Mouse (Mus musculus): ENCODE measurements at regions not wholly inside any gene's neighbourhood (a gene's known extent, or its start where the extent isn't known, plus 50 kb on each side); places are given as distances from the start of the nearest gene placed in this dataset.
"Not testable (repeated sequence)": the region's sequence is repeated elsewhere in the genome, so short reads cannot be mapped to it uniquely, and the experiment has no call there.

- TF ChIP-seq POLR2A (IDR thresholded peaks at IDR 0.05; ENCODE audit: low read depth, low read length); CTCF (IDR thresholded peaks at IDR 0.05; ENCODE audit: extremely low read depth, insufficient read length, insufficient replicate concordance, low read depth, low read length): not testable (repeated sequence)
Measured at GRCm38 (mm10) chr12:16342030-16342429, 268.7 kb downstream of the Lpin1 start.

Measured in small intestine, adult 2 months (tissue).